Mouse (Mus musculus) kidney, embryonic 16.5 days (tissue): ENCODE data around the gene E2f1. TPM values are rescaled to one million over a fixed set of nuclear protein-coding genes. Genes with fewer than 3 reads are reported as not detected.

Experiments
- ATAC-seq: fragments of 200-750 bp; cut with Nextera tagmentation; 2 replicates; pipeline ENCODE4 v1.8.0; 2017; ENCODE audit warnings: moderate TSS enrichment; ENCODE audit not compliant: low FRiP score, low TSS enrichment
- H3K27ac ChIP-seq: fragments of 300-500 bp; sonication (generic); 2 replicates; pipeline ENCODE4 v1.5.1; 2014; ENCODE audit warnings: low read length
- H3K27me3 ChIP-seq: fragments of 300-500 bp; sonication (generic); 2 replicates; pipeline ENCODE4 v1.6.1; 2014; ENCODE audit warnings: low read length, control low read depth, mixed read lengths; ENCODE audit not compliant: insufficient read depth
- H3K36me3 ChIP-seq: fragments of 300-500 bp; sonication (generic); 2 replicates; pipeline ENCODE4 v1.6.1; 2014; ENCODE audit warnings: low read length, control low read depth, mixed read lengths; ENCODE audit not compliant: insufficient read depth
- H3K4me1 ChIP-seq: fragments of 300-500 bp; sonication (generic); 2 replicates; pipeline ENCODE4 v1.6.1; 2014; ENCODE audit warnings: low read length, control low read depth, mixed read lengths; ENCODE audit not compliant: insufficient read depth
- H3K4me2 ChIP-seq: fragments of 300-500 bp; sonication (generic); replicated peaks from 2 replicates; pipeline ENCODE4 v1.6.1; 2014; ENCODE audit warnings: low read depth, low read length
- H3K4me3 ChIP-seq: fragments of 300-500 bp; sonication (generic); 2 replicates; pipeline ENCODE4 v1.5.1; 2014; ENCODE audit warnings: mild to moderate bottlenecking, low read length
- H3K9ac ChIP-seq: fragments of 300-500 bp; sonication (generic); replicated peaks from 2 replicates; pipeline ENCODE4 v1.6.1; 2014; ENCODE audit warnings: low read length
- H3K9me3 ChIP-seq: fragments of 300-500 bp; sonication (generic); 2 replicates; pipeline ENCODE4 v1.6.1; 2016; ENCODE audit warnings: low read length, control low read depth
- WGBS: fragments of 180-500 bp; shearing (Covaris S2); extraction: QIAGEN DNeasy Blood & Tissue Kit; methylation state at CpG from one replicate; pipeline ENCODE4 v1.1.7; 2014; 5-methylcytosine and 5-hydroxymethylcytosine counted together
- polyA plus RNA-seq: library from polyadenylated mRNA; unstranded; fragments of >200 nt; fragmentation: Nextera tagmentation; extraction: Ambion mirVana; gene quantifications from 2 replicates; pipeline ENCODE4 v1.2.1, GENCODE M21; 2015

Gene E2f1
- polyA plus RNA-seq, 1 experiment from 2014 or later = 19.6 TPM

GRCm38 (mm10) chr2:154603007-154603637 lies 33.4 kb upstream of the E2f1 start:
- H3K4me3 ChIP-seq = peak overlapping the region; percentile 78
- peak overlapping the region; percentile 72 for H3K4me2 ChIP-seq
- 0 out of 2 replicates have a peak, but pooled peaks have one; percentile 1 for ATAC-seq
- peak overlapping the region; percentile 85 for H3K9ac ChIP-seq
- H3K36me3 ChIP-seq = no peaks in the 10 kb centered on the region
- H3K27ac ChIP-seq = peak overlapping the region; percentile 62; the same call in 1 of the 2 replicates
- no peaks in the 10 kb centered on the region for H3K27me3 ChIP-seq
- no peaks in the 10 kb centered on the region for H3K9me3 ChIP-seq
- 14% methylated on average over 22 of the region's 22 CpGs for WGBS
- peaks cover 8% of the 10 kb centered on the region; the same call in 1 of the 2 replicates for H3K4me1 ChIP-seq

GRCm38 (mm10) chr2:154601324-154601723 lies 31.6 kb upstream of the E2f1 start:
- Histone ChIP-seq H3K27me3 (no peaks in the 10 kb centered on the region), H3K4me3 (no peak overlapping the region), H3K27ac (no peak overlapping the region), H3K36me3 (no peaks in the 10 kb centered on the region), H3K4me1 (peaks cover 8% of the 10 kb centered on the region; the same call in 1 of the 2 replicates), H3K4me2 (no peak overlapping the region), H3K9me3 (no peaks in the 10 kb centered on the region), H3K9ac (no peak overlapping the region)
- no peak for ATAC-seq
- WGBS = 76% methylated on average over 3 of the region's 3 CpGs

DNA sequence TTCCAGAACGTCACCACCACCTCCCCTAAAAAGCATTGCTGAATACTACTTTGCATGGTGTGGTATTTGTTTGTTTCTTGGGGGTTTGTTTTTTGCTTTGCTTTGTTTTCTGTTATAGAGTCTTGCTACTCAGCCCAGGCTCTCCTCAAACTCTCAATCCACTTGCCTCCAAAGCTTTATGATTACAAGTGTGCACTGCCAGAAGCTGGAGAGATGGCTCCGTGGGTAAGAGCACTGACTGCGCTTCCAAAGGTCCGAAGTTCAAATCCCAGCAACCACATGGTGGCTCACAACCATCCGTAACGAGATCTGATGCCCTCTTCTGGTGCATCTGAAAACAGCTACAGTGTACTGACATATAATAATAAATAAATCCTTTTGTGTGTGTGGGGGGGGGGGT lies 30.9 kb upstream of the E2f1 start:
- H3K36me3 ChIP-seq = 0 out of 2 replicates have a peak, but pooled peaks cover 2% of the 10 kb centered on the region
- no peak overlapping the region for H3K27ac ChIP-seq
- ATAC-seq = no peak
- peaks cover 8% of the 10 kb centered on the region; the same call in 1 of the 2 replicates for H3K4me1 ChIP-seq
- no peak overlapping the region for H3K9ac ChIP-seq
- H3K4me2 ChIP-seq = no peak overlapping the region
- H3K27me3 ChIP-seq = no peaks in the 10 kb centered on the region
- 74% methylated on average over 6 of the region's 6 CpGs for WGBS
- no peak overlapping the region for H3K4me3 ChIP-seq
- H3K9me3 ChIP-seq = no peaks in the 10 kb centered on the region

DNA sequence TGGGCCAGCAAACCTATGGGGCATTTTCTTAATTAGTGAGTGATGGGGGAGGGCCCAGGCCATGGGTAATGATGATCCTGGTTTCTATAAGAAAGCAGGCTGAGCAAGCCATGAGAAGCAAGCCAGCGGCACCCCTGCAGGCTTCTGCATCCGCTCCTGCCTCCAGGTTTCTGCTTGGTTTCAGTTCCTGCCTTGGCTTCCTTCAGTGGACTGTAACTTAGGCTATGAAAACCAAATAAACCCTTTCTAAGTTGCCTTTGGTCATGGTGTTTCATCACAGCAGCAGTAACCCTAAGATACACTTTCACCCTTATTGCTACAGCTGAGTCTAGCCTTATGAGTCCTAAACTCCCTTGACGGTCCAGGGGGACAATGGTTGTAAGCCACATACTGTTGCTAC lies 27.7 kb upstream of the E2f1 start:
- Histone ChIP-seq H3K9ac (no peak overlapping the region), H3K27me3 (no peaks in the 10 kb centered on the region), H3K9me3 (no peaks in the 10 kb centered on the region), H3K4me1 (no peaks in the 10 kb centered on the region), H3K4me3 (no peak overlapping the region), H3K27ac (no peak overlapping the region), H3K4me2 (no peak overlapping the region), H3K36me3 (peaks cover 13% of the 10 kb centered on the region; the same call in 1 of the 2 replicates)
- no peak for ATAC-seq
- 92% methylated on average over 3 of the region's 3 CpGs for whole genome bisulfite sequencing

DNA sequence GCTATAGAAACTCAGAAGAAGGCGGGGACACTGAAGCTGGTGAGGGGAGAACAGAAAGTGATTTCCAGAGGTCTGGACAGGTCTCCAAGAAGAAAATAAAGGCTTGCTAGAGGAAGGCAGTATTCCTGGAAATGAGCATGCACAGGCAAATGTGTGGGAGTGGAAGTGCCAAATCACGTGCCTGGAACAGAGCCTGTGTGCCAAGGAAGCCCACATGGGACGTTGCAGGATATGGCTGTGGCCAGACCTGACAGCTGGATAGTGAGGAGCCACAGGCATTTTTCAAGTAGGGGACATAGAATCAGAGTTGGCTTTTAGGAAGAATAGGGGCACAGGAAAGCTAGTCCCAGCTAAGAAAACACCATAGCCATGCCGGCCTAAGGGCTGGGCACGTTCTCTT lies 26.1 kb upstream of the E2f1 start:
- Histone ChIP-seq H3K9ac (no peak overlapping the region), H3K27ac (no peak overlapping the region), H3K4me2 (no peak overlapping the region), H3K4me3 (no peak overlapping the region), H3K27me3 (no peaks in the 10 kb centered on the region), H3K4me1 (no peaks in the 10 kb centered on the region), H3K36me3 (peaks cover 13% of the 10 kb centered on the region; the same call in 1 of the 2 replicates), H3K9me3 (no peaks in the 10 kb centered on the region)
- WGBS = 65% methylated on average over 5 of the region's 5 CpGs
- no peak for ATAC-seq

- H3K4me2 ChIP-seq = no peak overlapping the region
- H3K36me3 ChIP-seq = peaks cover 13% of the 10 kb centered on the region; the same call in 1 of the 2 replicates
- no peaks in the 10 kb centered on the region for H3K27me3 ChIP-seq
- 71% methylated on average over 3 of the region's 3 CpGs for WGBS
- no peak for ATAC-seq
- H3K4me3 ChIP-seq = no peak overlapping the region
- no peak overlapping the region for H3K27ac ChIP-seq
- no peaks in the 10 kb centered on the region for H3K4me1 ChIP-seq
- no peak overlapping the region for H3K9ac ChIP-seq
- H3K9me3 ChIP-seq = no peaks in the 10 kb centered on the region
Observed at GRCm38 (mm10) chr2:154593025-154593424, 23.3 kb upstream of the E2f1 start.

DNA sequence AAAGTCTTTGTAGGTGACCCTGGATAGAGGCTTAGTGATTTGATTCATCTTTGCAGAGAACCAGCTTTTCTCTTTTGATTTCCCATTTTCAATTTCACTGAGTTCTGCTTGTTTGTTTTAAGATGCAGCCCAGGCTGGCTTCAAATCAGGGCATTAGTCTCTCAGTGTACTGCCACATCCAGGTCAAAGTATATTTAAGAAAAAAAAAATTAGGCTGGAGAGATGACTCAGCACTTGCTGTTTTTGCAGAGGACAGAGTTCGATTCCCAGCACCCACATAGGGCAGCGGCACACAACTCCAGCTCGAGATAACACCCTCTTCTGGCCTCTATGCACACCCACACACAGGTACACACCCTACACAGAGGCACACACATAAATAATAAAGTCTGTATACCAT lies 21.5 kb upstream of the E2f1 start:
- Histone ChIP-seq H3K4me3 (no peak overlapping the region), H3K9ac (no peak overlapping the region), H3K4me2 (no peak overlapping the region), H3K27ac (no peak overlapping the region), H3K4me1 (no peaks in the 10 kb centered on the region), H3K36me3 (peaks cover 26% of the 10 kb centered on the region), H3K27me3 (no peaks in the 10 kb centered on the region), H3K9me3 (no peaks in the 10 kb centered on the region)
- 80% methylated on average over 3 of the region's 3 CpGs for WGBS
- ATAC-seq = no peak

DNA sequence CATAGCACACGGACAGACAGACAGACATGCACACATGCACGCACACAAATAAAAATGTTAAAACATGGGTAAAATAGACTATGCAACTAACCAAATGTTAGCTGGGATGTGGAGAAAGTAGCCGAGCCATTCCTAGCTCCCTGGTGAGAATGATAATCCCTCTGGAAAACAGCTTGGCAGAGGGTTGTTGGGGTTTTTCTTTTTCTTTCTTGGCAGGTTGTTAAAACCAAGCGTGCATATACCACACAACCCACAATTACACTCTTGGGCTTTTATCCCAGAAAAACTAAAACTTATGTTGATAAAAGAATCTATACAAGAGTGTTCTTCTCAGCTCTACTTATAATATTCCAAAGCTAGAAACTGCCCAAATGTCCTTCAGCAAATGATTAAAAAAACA lies 19.4 kb upstream of the E2f1 start:
- peaks cover 5% of the 10 kb centered on the region; the same call in 1 of the 2 replicates for H3K4me1 ChIP-seq
- no peaks in the 10 kb centered on the region for H3K27me3 ChIP-seq
- no peak overlapping the region for H3K4me3 ChIP-seq
- H3K4me2 ChIP-seq = no peak overlapping the region
- WGBS = 87% methylated on average over 4 of the region's 4 CpGs
- no peak overlapping the region for H3K27ac ChIP-seq
- peaks cover 19% of the 10 kb centered on the region for H3K36me3 ChIP-seq
- H3K9me3 ChIP-seq = no peaks in the 10 kb centered on the region
- no peak for ATAC-seq
- H3K9ac ChIP-seq = no peak overlapping the region

GRCm38 (mm10) chr2:154586405-154586804 lies 16.7 kb upstream of the E2f1 start:
- Histone ChIP-seq H3K4me1 (peaks cover 7% of the 10 kb centered on the region; the same call in 1 of the 2 replicates), H3K9me3 (no peaks in the 10 kb centered on the region), H3K36me3 (peaks cover 13% of the 10 kb centered on the region), H3K4me3 (no peak overlapping the region), H3K9ac (no peak overlapping the region), H3K27ac (no peak overlapping the region), H3K4me2 (no peak overlapping the region), H3K27me3 (no peaks in the 10 kb centered on the region)
- ATAC-seq = no peak
- 74% methylated on average over 5 of the region's 5 CpGs for WGBS

DNA sequence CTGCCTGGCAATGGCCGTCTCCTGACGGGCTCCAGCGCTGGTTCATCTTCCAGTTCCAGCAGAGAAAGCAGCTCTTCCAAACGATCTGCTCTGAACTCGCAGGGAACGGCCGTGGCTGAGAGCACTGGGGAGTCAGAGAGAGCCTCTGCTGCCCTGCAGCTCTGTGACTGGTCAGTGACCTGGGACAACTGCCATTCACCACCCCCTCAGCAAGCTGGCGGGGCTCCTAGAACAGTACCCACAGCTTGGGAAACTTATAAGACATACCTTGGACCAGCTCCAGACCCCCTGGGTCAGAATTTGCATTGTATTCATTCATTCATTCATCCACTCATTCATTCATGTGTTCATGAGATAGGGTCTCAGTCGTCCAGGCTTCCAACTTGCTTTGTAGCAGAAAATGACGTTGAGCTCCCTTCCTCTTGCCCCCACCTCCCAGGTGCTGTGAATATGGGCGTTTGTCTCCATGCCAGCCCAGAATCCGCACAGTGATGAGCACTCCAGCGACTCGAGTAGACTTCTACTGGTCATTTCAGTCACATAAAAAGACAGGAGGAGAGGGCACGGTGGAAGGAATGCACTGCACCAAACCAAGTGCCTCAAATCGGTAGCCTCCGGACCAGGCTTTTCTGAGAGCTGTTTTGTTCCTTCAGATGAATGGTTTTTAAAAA lies 15.4 kb upstream of the E2f1 start:
- H3K9me3 ChIP-seq = no peaks in the 10 kb centered on the region
- H3K36me3 ChIP-seq = peaks cover 13% of the 10 kb centered on the region
- H3K27me3 ChIP-seq = no peaks in the 10 kb centered on the region
- peaks cover 7% of the 10 kb centered on the region; the same call in 1 of the 2 replicates for H3K4me1 ChIP-seq
- H3K9ac ChIP-seq = no peak overlapping the region
- ATAC-seq = no peak
- no peak overlapping the region for H3K27ac ChIP-seq
- WGBS = 63% methylated on average over 17 of the region's 17 CpGs
- H3K4me3 ChIP-seq = no peak overlapping the region
- H3K4me2 ChIP-seq = no peak overlapping the region
